Mouse (Mus musculus): ENCODE results near the gene Pim3. TPM values are rescaled to one million over a fixed set of nuclear protein-coding genes. Genes with fewer than 3 reads are reported as not detected.

Gene Pim3
- polyA plus RNA-seq, 1 experiment from 2014 or later = 47.1 TPM

Other genes starting within 250 kb of the Pim3 start
- gene Brd1, start 128.0 kb upstream of the Pim3 start, polyA plus RNA-seq (2014; fragmentation: Nextera tagmentation; extraction: Ambion mirVana) = 15.3 TPM in 2 replicates
- gene Zbed4, start 110.5 kb upstream of the Pim3 start, polyA plus RNA-seq (2014; fragmentation: Nextera tagmentation; extraction: Ambion mirVana) = 13.4 and 13.5 TPM in 2 replicates
- 9.9 and 10.9 TPM in 2 replicates for gene Alg12, start 42.9 kb upstream of the Pim3 start, polyA plus RNA-seq (2014; fragmentation: Nextera tagmentation; extraction: Ambion mirVana)
- gene Creld2, start 42.5 kb upstream of the Pim3 start, polyA plus RNA-seq (2014; fragmentation: Nextera tagmentation; extraction: Ambion mirVana) = 46.3 and 53.1 TPM in 2 replicates
- not detected in 2 replicates for gene Ttll8, start 92.2 kb downstream of the Pim3 start, polyA plus RNA-seq (2014; fragmentation: Nextera tagmentation; extraction: Ambion mirVana)
- not detected in 2 replicates for gene Mlc1, start 116.8 kb downstream of the Pim3 start, polyA plus RNA-seq (2014; fragmentation: Nextera tagmentation; extraction: Ambion mirVana)
- 86.2 and 92.8 TPM in 2 replicates for gene Mov10l1, start 120.7 kb downstream of the Pim3 start, polyA plus RNA-seq (2014; fragmentation: Nextera tagmentation; extraction: Ambion mirVana)
- 2.3 and 2.6 TPM in 2 replicates for gene Panx2, start 197.5 kb downstream of the Pim3 start, polyA plus RNA-seq (2014; fragmentation: Nextera tagmentation; extraction: Ambion mirVana)
- 51.6 and 51.9 TPM in 2 replicates for gene Trabd, start 212.9 kb downstream of the Pim3 start, polyA plus RNA-seq (2014; fragmentation: Nextera tagmentation; extraction: Ambion mirVana)
- gene Selenoo, start 226.9 kb downstream of the Pim3 start, polyA plus RNA-seq (2014; fragmentation: Nextera tagmentation; extraction: Ambion mirVana) = 14.0 and 16.4 TPM in 2 replicates

All from heart, embryonic 14.5 days (tissue).